Mouse (Mus musculus): Measurements from ENCODE around the gene Tarm1.

- no peak for TF ChIP-seq CTCF (IDR thresholded peaks at IDR 0.05; ENCODE audit: insufficient read depth, low read depth, low read length)
- TF ChIP-seq POLR2A (IDR thresholded peaks at IDR 0.05; ENCODE audit: insufficient read depth, low read depth, low read length): no peak
Measured at GRCm38 (mm10) chr7:3442476-3443062, 59.9 kb downstream of the Tarm1 start.

Measured in olfactory bulb, adult 2 months (tissue).